Mouse (Mus musculus): ENCODE measurements at regions not wholly inside any gene's neighbourhood (a gene's known extent, or its start where the extent isn't known, plus 50 kb on each side); places are given as distances from the start of the nearest gene placed in this dataset.

DNA sequence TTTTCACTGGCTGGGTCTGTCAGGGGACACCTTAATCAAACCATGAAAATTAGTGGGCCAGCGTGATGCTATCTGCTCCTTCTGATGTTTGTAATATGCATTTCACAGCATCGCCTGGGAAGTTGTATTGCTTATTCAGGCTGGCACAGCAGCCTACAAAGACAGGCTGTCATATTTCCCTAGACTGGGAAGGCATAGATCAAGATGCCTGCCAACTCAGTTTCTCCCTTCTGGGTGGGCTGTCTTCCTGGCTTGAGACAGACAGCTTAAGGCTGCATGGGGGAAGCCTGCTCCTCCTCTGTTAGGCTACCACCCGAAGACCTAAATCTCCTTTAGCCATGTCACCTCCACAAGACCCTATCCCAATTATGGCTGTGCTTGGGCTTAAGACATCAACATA is 101.8 kb downstream of the Trim29 start:
- TF ChIP-seq CTCF (conservative IDR thresholded peaks at IDR 0.05; ENCODE audit: low read length) (no peak), NANOG (IDR thresholded peaks at IDR 0.05; ENCODE audit: borderline replicate concordance, low read length) (no peak)
